Comparison of ENCODE assay signal across 8 mouse cellular contexts in genomic region chr9:32668075-32668673, GRCm38 (mm10). TPM values are rescaled to one million over a fixed set of nuclear protein-coding genes. Genes with fewer than 3 reads are reported as not detected.
DNase-seq lines count a peak whose midpoint lies in the region; ATAC-seq and TF ChIP-seq lines count a peak whose summit lies in the region.

No protein-coding gene starts in this region.

- H3K27ac ChIP-seq in heart, adult 2 months: peak overlapping the region; percentile 69
- no peak overlapping the region for H3K27ac ChIP-seq in heart, embryonic 10.5 days
- H3K27ac ChIP-seq in midbrain, embryonic 13.5 days: no peak overlapping the region
- no peak overlapping the region for H3K27ac ChIP-seq in midbrain, embryonic 16.5 days (ENCODE audit: low read length)
- H3K27ac ChIP-seq in embryonic facial prominence, embryonic 14.5 days (replicated peaks; ENCODE audit: low read depth, low read length): 0 out of 2 replicates have a peak overlapping the region, but pooled peaks have one; percentile 39
- H3K27ac ChIP-seq in midbrain, embryonic 15.5 days: no peak overlapping the region

- no peak overlapping the region for H3K4me3 ChIP-seq in heart, adult 2 months
- no peak overlapping the region for H3K4me3 ChIP-seq in heart, embryonic 10.5 days
- no peak overlapping the region for H3K4me3 ChIP-seq in midbrain, embryonic 13.5 days (replicated peaks)
- H3K4me3 ChIP-seq in midbrain, embryonic 16.5 days (ENCODE audit: low read depth, low read length): no peak overlapping the region
- H3K4me3 ChIP-seq in embryonic facial prominence, embryonic 14.5 days (ENCODE audit: low read depth, low read length): no peak overlapping the region
- no peak overlapping the region for H3K4me3 ChIP-seq in midbrain, embryonic 15.5 days

- H3K4me2 ChIP-seq in midbrain, embryonic 13.5 days (replicated peaks): no peak overlapping the region; the same call in 1 of the 2 replicates
- no peak overlapping the region; the same call in 1 of the 2 replicates for H3K4me2 ChIP-seq in midbrain, embryonic 16.5 days (ENCODE audit: low read length)
- H3K4me2 ChIP-seq in embryonic facial prominence, embryonic 14.5 days (ENCODE audit: low read depth, low read length): peak overlapping the region; percentile 10; the same call in 1 of the 2 replicates
- no peak overlapping the region for H3K4me2 ChIP-seq in midbrain, embryonic 15.5 days

- intact Hi-C loops in heart, adult 2 months (cut with DNase I): no loop called here

- no peaks in the 10 kb centered on the region for H3K79me2 ChIP-seq in heart, adult 2 months (replicated peaks; ENCODE audit: control insufficient read depth, insufficient read depth, low read length)

- H3K36me3 ChIP-seq in heart, adult 2 months (ENCODE audit: control insufficient read depth, insufficient read depth, low read length): peaks cover 8% of the 10 kb centered on the region
- no peaks in the 10 kb centered on the region for H3K36me3 ChIP-seq in heart, embryonic 10.5 days
- no peaks in the 10 kb centered on the region for H3K36me3 ChIP-seq in midbrain, embryonic 13.5 days
- no peaks in the 10 kb centered on the region for H3K36me3 ChIP-seq in midbrain, embryonic 16.5 days (ENCODE audit: control insufficient read depth, insufficient read depth, low read length)
- no peaks in the 10 kb centered on the region for H3K36me3 ChIP-seq in embryonic facial prominence, embryonic 14.5 days (ENCODE audit: control insufficient read depth, insufficient read depth, low read length)
- no peaks in the 10 kb centered on the region for H3K36me3 ChIP-seq in midbrain, embryonic 15.5 days (replicated peaks)

- peaks cover 29% of the 10 kb centered on the region for H3K4me1 ChIP-seq in heart, adult 2 months (ENCODE audit: control insufficient read depth, insufficient read depth, low read length)
- H3K4me1 ChIP-seq in heart, embryonic 10.5 days: peaks cover 33% of the 10 kb centered on the region
- peaks cover 24% of the 10 kb centered on the region for H3K4me1 ChIP-seq in midbrain, embryonic 13.5 days (replicated peaks)
- peaks cover 22% of the 10 kb centered on the region for H3K4me1 ChIP-seq in midbrain, embryonic 16.5 days (ENCODE audit: control insufficient read depth, insufficient read depth, low read length)
- peaks cover 42% of the 10 kb centered on the region for H3K4me1 ChIP-seq in embryonic facial prominence, embryonic 14.5 days (ENCODE audit: control insufficient read depth, insufficient read depth, low read length)
- H3K4me1 ChIP-seq in midbrain, embryonic 15.5 days: peaks cover 22% of the 10 kb centered on the region

- H3K9ac ChIP-seq in heart, adult 2 months (ENCODE audit: low read depth, low read length): no peak overlapping the region
- H3K9ac ChIP-seq in midbrain, embryonic 13.5 days (replicated peaks): no peak overlapping the region
- H3K9ac ChIP-seq in midbrain, embryonic 16.5 days (ENCODE audit: low read depth, low read length): no peak overlapping the region
- H3K9ac ChIP-seq in embryonic facial prominence, embryonic 14.5 days (ENCODE audit: low read depth, low read length): no peak overlapping the region
- no peak overlapping the region for H3K9ac ChIP-seq in midbrain, embryonic 15.5 days

- DNase-seq in heart, adult 2 months: no peak
- DNase-seq in heart, embryonic 10.5 days (ENCODE audit: low spot score): no peak
- DNase-seq in embryonic facial prominence, embryonic 14.5 days (ENCODE audit: low spot score): peak; percentile 49
- DNase-seq in cerebellum, postnatal 14 days: no peak
- DNase-seq in kidney, postnatal 36 days: no peak

- no peak for TF ChIP-seq CTCF in heart, adult 2 months (IDR thresholded peaks at IDR 0.05)

- peak; percentile 43; the same call in 1 of the 2 replicates for ATAC-seq in midbrain, embryonic 13.5 days
- ATAC-seq in midbrain, embryonic 16.5 days: no peak; the same call in 1 of the 2 replicates
- ATAC-seq in embryonic facial prominence, embryonic 14.5 days (ENCODE audit: low read depth): 0 out of 2 replicates have a peak, but pooled peaks have one; percentile 34
- ATAC-seq in midbrain, embryonic 15.5 days (replicated peaks): peak; percentile 51; the same call in 1 of the 2 replicates

- no peak for TF ChIP-seq EP300 in heart, adult 2 months (IDR thresholded peaks at IDR 0.05; ENCODE audit: insufficient read depth, low read depth, low read length)

- H3K27me3 ChIP-seq in heart, adult 2 months (ENCODE audit: control insufficient read depth, insufficient read depth, low read length): no peaks in the 10 kb centered on the region
- peaks cover 4% of the 10 kb centered on the region; the same call in 1 of the 2 replicates for H3K27me3 ChIP-seq in heart, embryonic 10.5 days (ENCODE audit: insufficient read depth, poor library complexity, severe bottlenecking)
- H3K27me3 ChIP-seq in midbrain, embryonic 13.5 days: peaks cover 83% of the 10 kb centered on the region
- peaks cover 19% of the 10 kb centered on the region for H3K27me3 ChIP-seq in midbrain, embryonic 16.5 days (ENCODE audit: control insufficient read depth, insufficient read depth, low read depth, low read length)
- H3K27me3 ChIP-seq in embryonic facial prominence, embryonic 14.5 days (replicated peaks; ENCODE audit: control insufficient read depth, insufficient read depth, low read length): no peaks in the 10 kb centered on the region; the same call in 1 of the 2 replicates
- H3K27me3 ChIP-seq in midbrain, embryonic 15.5 days (replicated peaks): peaks cover 34% of the 10 kb centered on the region

- TF ChIP-seq POLR2A in heart, adult 2 months (IDR thresholded peaks at IDR 0.05; ENCODE audit: insufficient read depth, low read depth, low read length): no peak

- WGBS in heart, adult 2 months: 70% methylated on average over 9 of the region's 9 CpGs
- 76% methylated on average over 9 of the region's 9 CpGs for WGBS in heart, embryonic 10.5 days
- WGBS in midbrain, embryonic 13.5 days: 55% methylated on average over 9 of the region's 9 CpGs
- WGBS in midbrain, embryonic 16.5 days: 52% methylated on average over 9 of the region's 9 CpGs
- WGBS in embryonic facial prominence, embryonic 14.5 days: 51% methylated on average over 9 of the region's 9 CpGs
- WGBS in midbrain, embryonic 15.5 days: 62% methylated on average over 9 of the region's 9 CpGs

- H3K9me3 ChIP-seq in heart, embryonic 10.5 days: no peaks in the 10 kb centered on the region
- no peaks in the 10 kb centered on the region for H3K9me3 ChIP-seq in midbrain, embryonic 13.5 days
- H3K9me3 ChIP-seq in midbrain, embryonic 16.5 days (replicated peaks; ENCODE audit: control insufficient read depth, low read length, poor library complexity, severe bottlenecking): no peaks in the 10 kb centered on the region
- no peaks in the 10 kb centered on the region for H3K9me3 ChIP-seq in embryonic facial prominence, embryonic 14.5 days (ENCODE audit: control insufficient read depth, low read length)
- H3K9me3 ChIP-seq in midbrain, embryonic 15.5 days: no peaks in the 10 kb centered on the region

RNA-seq across cellular contexts. Expression of gene Ets1, which starts 32.2 kb away (rescaled TPM):
- 10 to 100 TPM; 40.7 to 48.7 TPM for total RNA-seq in heart, adult 2 months (2021)
- polyA plus RNA-seq in heart, adult 2 months (2012; rRNA removed): 22.6 and 39.6 TPM in 2 replicates
- polyA plus RNA-seq in heart, embryonic 10.5 days (2016; fragmentation: Nextera tagmentation; extraction: Ambion mirVana): 47.2 and 50.2 TPM in 2 replicates
- 18.3 and 18.9 TPM in 2 replicates for polyA plus RNA-seq in midbrain, embryonic 13.5 days (2015; fragmentation: Nextera tagmentation; extraction: Ambion mirVana)
- polyA plus RNA-seq in midbrain, embryonic 16.5 days (2015; fragmentation: Nextera tagmentation; extraction: Ambion mirVana): 17.5 and 19.3 TPM in 2 replicates
- 32.7 and 35.8 TPM in 2 replicates for polyA plus RNA-seq in embryonic facial prominence, embryonic 14.5 days (2014; fragmentation: Nextera tagmentation; extraction: Ambion mirVana)
- 18.6 and 20.8 TPM in 2 replicates for polyA plus RNA-seq in midbrain, embryonic 15.5 days (2015; fragmentation: Nextera tagmentation; extraction: Ambion mirVana)

Comparison
In these comparisons a context has a peak if more than half of its experiments do, and no peak if none do; other contexts are left out.
1. H3K27ac ChIP-seq: peak in heart, adult 2 months (single experiment) and embryonic facial prominence, embryonic 14.5 days (single experiment); none in heart, embryonic 10.5 days (single experiment), midbrain, embryonic 13.5 days (single experiment), midbrain, embryonic 16.5 days (single experiment) and midbrain, embryonic 15.5 days (single experiment).